Mouse (Mus musculus): ENCODE data around the gene Smurf1. TPM values are rescaled to one million over a fixed set of nuclear protein-coding genes. Genes with fewer than 3 reads are reported as not detected.

Smurf1 gene
- polyA plus RNA-seq, 1 experiment from 2014 or later = 11.6 TPM

GRCm38 (mm10) chr5:144944370-144944769 is 21.3 kb downstream of the Smurf1 start:
- H3K4me2 ChIP-seq (replicated peaks; ENCODE audit: low read depth) = no peak overlapping the region
- H3K9ac ChIP-seq (ENCODE audit: low read length) = no peak overlapping the region
- H3K36me3 ChIP-seq (ENCODE audit: control insufficient read depth, insufficient read depth, low read length) = no peaks in the 10 kb centered on the region
- H3K27me3 ChIP-seq (ENCODE audit: control insufficient read depth, insufficient read depth, low read length) = no peaks in the 10 kb centered on the region
- 57% methylated on average over 4 of the region's 4 CpGs for WGBS
- TF ChIP-seq CTCF (IDR thresholded peaks at IDR 0.05; ENCODE audit: low read depth) (no peak), EP300 (optimal IDR thresholded peaks at IDR 0.05) (no peak)
- ATAC-seq (ENCODE audit: low FRiP score, low TSS enrichment) = no peak
- H3K4me1 ChIP-seq (replicated peaks; ENCODE audit: control insufficient read depth, insufficient read depth) = peaks cover 13% of the 10 kb centered on the region
- H3K27ac ChIP-seq (replicated peaks) = no peak overlapping the region
- H3K9me3 ChIP-seq (ENCODE audit: control insufficient read depth, low read length) = no peaks in the 10 kb centered on the region
- H3K4me3 ChIP-seq (ENCODE audit: low read depth, low read length) = no peak overlapping the region
- no peak for DNase-seq (ENCODE audit: low spot score)

DNA sequence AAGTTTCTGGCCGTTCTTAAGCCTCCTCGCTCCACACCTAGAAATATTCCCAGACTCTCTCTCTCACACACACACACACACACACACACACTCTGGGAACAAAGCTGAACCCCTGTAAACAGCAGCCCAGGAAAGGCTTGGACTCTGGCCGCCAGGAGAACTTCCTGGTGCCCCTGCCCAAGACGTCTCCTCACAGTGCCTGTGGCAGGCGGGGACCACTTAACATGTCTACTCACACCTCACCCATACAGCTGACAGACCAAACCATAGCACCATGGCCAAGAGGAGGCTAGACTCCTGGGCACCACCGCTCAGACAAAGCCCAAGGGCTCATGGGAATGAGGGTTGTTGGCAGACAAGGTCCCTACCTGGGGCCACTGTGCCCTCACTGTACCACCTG is 22.3 kb downstream of the Smurf1 start:
- no peak overlapping the region for H3K27ac ChIP-seq (replicated peaks)
- no peaks in the 10 kb centered on the region for H3K27me3 ChIP-seq (ENCODE audit: control insufficient read depth, insufficient read depth, low read length)
- DNase-seq (ENCODE audit: low spot score) (peak; percentile 60), ATAC-seq (ENCODE audit: low FRiP score, low TSS enrichment) (peak; percentile 54; the same call in 1 of the 2 replicates)
- H3K36me3 ChIP-seq (ENCODE audit: control insufficient read depth, insufficient read depth, low read length) = no peaks in the 10 kb centered on the region
- TF ChIP-seq CTCF (IDR thresholded peaks at IDR 0.05; ENCODE audit: low read depth) (no peak), EP300 (optimal IDR thresholded peaks at IDR 0.05) (no peak)
- no peak overlapping the region for H3K4me3 ChIP-seq (ENCODE audit: low read depth, low read length)
- peaks cover 8% of the 10 kb centered on the region for H3K4me1 ChIP-seq (replicated peaks; ENCODE audit: control insufficient read depth, insufficient read depth)
- H3K4me2 ChIP-seq (replicated peaks; ENCODE audit: low read depth) = no peak overlapping the region
- no peaks in the 10 kb centered on the region for H3K9me3 ChIP-seq (ENCODE audit: control insufficient read depth, low read length)
- WGBS = 71% methylated on average over 6 of the region's 6 CpGs
- no peak overlapping the region for H3K9ac ChIP-seq (ENCODE audit: low read length)

- Histone ChIP-seq H3K27me3 (ENCODE audit: control insufficient read depth, insufficient read depth, low read length) (no peaks in the 10 kb centered on the region), H3K4me3 (ENCODE audit: low read depth, low read length) (no peak overlapping the region), H3K36me3 (ENCODE audit: control insufficient read depth, insufficient read depth, low read length) (no peaks in the 10 kb centered on the region), H3K4me2 (replicated peaks; ENCODE audit: low read depth) (no peak overlapping the region), H3K27ac (replicated peaks) (no peak overlapping the region), H3K9me3 (ENCODE audit: control insufficient read depth, low read length) (no peaks in the 10 kb centered on the region), H3K9ac (ENCODE audit: low read length) (no peak overlapping the region), H3K4me1 (replicated peaks; ENCODE audit: control insufficient read depth, insufficient read depth) (peaks cover 2% of the 10 kb centered on the region; the same call in 1 of the 2 replicates)
- DNase-seq (ENCODE audit: low spot score) = peak; percentile 13
- 64% methylated on average over 9 of the region's 9 CpGs for WGBS
- TF ChIP-seq EP300 (optimal IDR thresholded peaks at IDR 0.05) = no peak
- no peak for TF ChIP-seq CTCF (IDR thresholded peaks at IDR 0.05; ENCODE audit: low read depth)
- no peak for ATAC-seq (ENCODE audit: low FRiP score, low TSS enrichment)
Measured at GRCm38 (mm10) chr5:144942431-144942830, 23.2 kb downstream of the Smurf1 start.

DNA sequence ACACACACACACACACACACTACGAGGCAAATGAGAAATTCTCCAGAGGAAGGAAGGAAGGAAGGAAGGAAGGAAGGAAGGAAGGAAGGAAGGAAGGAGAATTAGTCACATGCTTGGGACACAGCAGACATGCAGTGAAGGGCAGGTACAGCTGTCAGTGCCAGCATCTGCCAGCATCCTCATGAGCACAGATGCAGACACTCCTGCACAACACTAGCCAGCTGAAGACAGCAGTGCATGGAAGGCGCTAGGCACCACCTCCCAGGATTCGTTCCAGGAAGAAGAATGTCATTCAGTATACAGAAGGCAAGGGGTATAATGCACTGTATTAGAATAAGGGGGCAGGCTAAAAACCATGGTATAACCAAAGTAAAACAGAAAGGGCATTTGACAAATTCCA is 24.7 kb downstream of the Smurf1 start:
- Histone ChIP-seq H3K9me3 (ENCODE audit: control insufficient read depth, low read length) (no peaks in the 10 kb centered on the region), H3K9ac (ENCODE audit: low read length) (no peak overlapping the region), H3K4me2 (replicated peaks; ENCODE audit: low read depth) (no peak overlapping the region), H3K27me3 (ENCODE audit: control insufficient read depth, insufficient read depth, low read length) (no peaks in the 10 kb centered on the region), H3K27ac (replicated peaks) (no peak overlapping the region), H3K4me1 (replicated peaks; ENCODE audit: control insufficient read depth, insufficient read depth) (no peaks in the 10 kb centered on the region), H3K36me3 (ENCODE audit: control insufficient read depth, insufficient read depth, low read length) (no peaks in the 10 kb centered on the region), H3K4me3 (ENCODE audit: low read depth, low read length) (no peak overlapping the region)
- no peak for ATAC-seq (ENCODE audit: low FRiP score, low TSS enrichment)
- WGBS = 54% methylated on average over 3 of the region's 3 CpGs
- DNase-seq (ENCODE audit: low spot score) = no peak
- TF ChIP-seq EP300 (optimal IDR thresholded peaks at IDR 0.05) = no peak
- no peak for TF ChIP-seq CTCF (IDR thresholded peaks at IDR 0.05; ENCODE audit: low read depth)

GRCm38 (mm10) chr5:144937304-144937703 is 28.3 kb downstream of the Smurf1 start:
- Histone ChIP-seq H3K36me3 (ENCODE audit: control insufficient read depth, insufficient read depth, low read length) (no peaks in the 10 kb centered on the region), H3K27ac (replicated peaks) (peak overlapping the region; percentile 24), H3K27me3 (ENCODE audit: control insufficient read depth, insufficient read depth, low read length) (no peaks in the 10 kb centered on the region), H3K9me3 (ENCODE audit: control insufficient read depth, low read length) (no peaks in the 10 kb centered on the region), H3K9ac (ENCODE audit: low read length) (no peak overlapping the region), H3K4me2 (replicated peaks; ENCODE audit: low read depth) (no peak overlapping the region), H3K4me3 (ENCODE audit: low read depth, low read length) (no peak overlapping the region), H3K4me1 (replicated peaks; ENCODE audit: control insufficient read depth, insufficient read depth) (peaks cover 7% of the 10 kb centered on the region; the same call in 1 of the 2 replicates)
- DNase-seq (ENCODE audit: low spot score) (no peak), ATAC-seq (ENCODE audit: low FRiP score, low TSS enrichment) (no peak)
- 82% methylated on average over 2 of the region's 2 CpGs for WGBS
- no peak for TF ChIP-seq EP300 (optimal IDR thresholded peaks at IDR 0.05)
- TF ChIP-seq CTCF (IDR thresholded peaks at IDR 0.05; ENCODE audit: low read depth) = no peak

GRCm38 (mm10) chr5:144933486-144933885 is 32.2 kb downstream of the Smurf1 start:
- 51% methylated on average over 4 of the region's 4 CpGs for WGBS
- DNase-seq (ENCODE audit: low spot score) (no peak), ATAC-seq (ENCODE audit: low FRiP score, low TSS enrichment) (no peak)
- Histone ChIP-seq H3K27me3 (ENCODE audit: control insufficient read depth, insufficient read depth, low read length) (no peaks in the 10 kb centered on the region), H3K4me3 (ENCODE audit: low read depth, low read length) (no peak overlapping the region), H3K4me1 (replicated peaks; ENCODE audit: control insufficient read depth, insufficient read depth) (peaks cover 7% of the 10 kb centered on the region; the same call in 1 of the 2 replicates), H3K9me3 (ENCODE audit: control insufficient read depth, low read length) (no peaks in the 10 kb centered on the region), H3K27ac (replicated peaks) (no peak overlapping the region), H3K4me2 (replicated peaks; ENCODE audit: low read depth) (no peak overlapping the region), H3K36me3 (ENCODE audit: control insufficient read depth, insufficient read depth, low read length) (no peaks in the 10 kb centered on the region), H3K9ac (ENCODE audit: low read length) (no peak overlapping the region)
- TF ChIP-seq CTCF (IDR thresholded peaks at IDR 0.05; ENCODE audit: low read depth) (no peak), EP300 (optimal IDR thresholded peaks at IDR 0.05) (no peak)
